Mouse (Mus musculus) liver, embryonic 12.5 days (tissue): ENCODE data around the gene Ergic2. TPM values are rescaled to one million over a fixed set of nuclear protein-coding genes. Genes with fewer than 3 reads are reported as not detected.
"Not testable (repeated sequence)": the region's sequence is repeated elsewhere in the genome, so short reads cannot be mapped to it uniquely, and the experiment has no call there.

Source experiments
- ATAC-seq: fragments of 200-750 bp; cut with Nextera tagmentation; 2 replicates; pipeline ENCODE4 v1.8.0; 2017; ENCODE audit warnings: moderate number of reproducible peaks, mild to moderate bottlenecking, moderate library complexity
- H3K27ac ChIP-seq: fragments of 300-500 bp; sonication (generic); 2 replicates; pipeline ENCODE4 v1.5.1; 2016; ENCODE audit warnings: mild to moderate bottlenecking
- H3K27me3 ChIP-seq: fragments of 300-500 bp; sonication (generic); replicated peaks from 2 replicates; pipeline ENCODE4 v1.6.1; 2016; ENCODE audit warnings: mild to moderate bottlenecking, moderate library complexity
- H3K36me3 ChIP-seq: fragments of 300-500 bp; sonication (generic); 2 replicates; pipeline ENCODE4 v1.6.1; 2016; ENCODE audit warnings: mild to moderate bottlenecking, moderate library complexity
- H3K4me1 ChIP-seq: fragments of 300-500 bp; sonication (generic); 2 replicates; pipeline ENCODE4 v1.6.1; 2016
- H3K4me2 ChIP-seq: fragments of 300-500 bp; sonication (generic); 2 replicates; pipeline ENCODE4 v1.6.1; 2016; ENCODE audit warnings: mild to moderate bottlenecking, moderate library complexity
- H3K4me3 ChIP-seq: fragments of 300-500 bp; sonication (generic); 2 replicates; pipeline ENCODE4 v1.5.1; 2016; ENCODE audit warnings: mild to moderate bottlenecking, moderate library complexity
- H3K9ac ChIP-seq: fragments of 300-500 bp; sonication (generic); 2 replicates; pipeline ENCODE4 v1.6.1; 2016; ENCODE audit warnings: mild to moderate bottlenecking, moderate library complexity
- H3K9me3 ChIP-seq: fragments of 300-500 bp; sonication (generic); replicated peaks from 2 replicates; pipeline ENCODE4 v1.6.1; 2016; ENCODE audit warnings: mild to moderate bottlenecking, moderate library complexity
- WGBS: fragments of 180-500 bp; shearing (Covaris S2); methylation state at CpG from one replicate; pipeline ENCODE4 v1.1.7; 2016; ENCODE audit not compliant: insufficient replicate concordance; 5-methylcytosine and 5-hydroxymethylcytosine counted together
- polyA plus RNA-seq: library from polyadenylated mRNA; unstranded; fragments of >200 nt; fragmentation: Nextera tagmentation; extraction: Ambion mirVana; gene quantifications from 2 replicates; pipeline ENCODE4 v1.2.1, GENCODE M21; 2016

Ergic2 gene
- polyA plus RNA-seq, 1 experiment from 2014 or later, result 146 TPM

- no peak for ATAC-seq
- Histone ChIP-seq H3K4me2 (no peak overlapping the region), H3K27ac (no peak overlapping the region), H3K27me3 (no peaks in the 10 kb centered on the region), H3K9ac (no peak overlapping the region), H3K4me3 (no peak overlapping the region), H3K9me3 (no peaks in the 10 kb centered on the region), H3K36me3 (peaks cover 80% of the 10 kb centered on the region), H3K4me1 (no peaks in the 10 kb centered on the region)
- 78% methylated on average over 3 of the region's 3 CpGs for WGBS
Observed at GRCm38 (mm10) chr6:148199729-148200128, 12.4 kb downstream of the Ergic2 start.

DNA sequence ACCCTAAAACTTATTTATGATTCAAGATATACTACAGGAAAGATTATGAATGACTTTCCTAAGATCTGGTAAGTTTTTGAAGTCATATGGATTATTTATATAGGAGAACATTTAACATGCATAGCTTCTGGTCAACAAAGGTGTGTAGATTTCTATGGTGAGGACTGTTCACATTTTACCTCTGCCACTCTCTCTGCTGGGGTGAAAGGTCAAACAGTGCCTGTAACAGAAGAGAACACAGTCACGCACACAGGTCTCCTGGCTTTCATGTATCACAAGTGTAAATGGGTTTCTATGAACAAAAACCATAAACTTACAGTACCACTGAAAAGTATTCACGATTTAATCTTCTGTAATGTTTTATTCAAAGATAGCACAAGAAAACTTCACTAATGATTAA is 13.0 kb downstream of the Ergic2 start:
- no peaks in the 10 kb centered on the region for H3K4me1 ChIP-seq
- ATAC-seq, result no peak
- no peak overlapping the region for H3K27ac ChIP-seq
- no peak overlapping the region for H3K4me2 ChIP-seq
- H3K4me3 ChIP-seq, result no peak overlapping the region
- H3K27me3 ChIP-seq, result no peaks in the 10 kb centered on the region
- no peaks in the 10 kb centered on the region for H3K9me3 ChIP-seq
- WGBS, result 82% methylated on average over 2 of the region's 2 CpGs
- no peak overlapping the region for H3K9ac ChIP-seq
- peaks cover 83% of the 10 kb centered on the region for H3K36me3 ChIP-seq

DNA sequence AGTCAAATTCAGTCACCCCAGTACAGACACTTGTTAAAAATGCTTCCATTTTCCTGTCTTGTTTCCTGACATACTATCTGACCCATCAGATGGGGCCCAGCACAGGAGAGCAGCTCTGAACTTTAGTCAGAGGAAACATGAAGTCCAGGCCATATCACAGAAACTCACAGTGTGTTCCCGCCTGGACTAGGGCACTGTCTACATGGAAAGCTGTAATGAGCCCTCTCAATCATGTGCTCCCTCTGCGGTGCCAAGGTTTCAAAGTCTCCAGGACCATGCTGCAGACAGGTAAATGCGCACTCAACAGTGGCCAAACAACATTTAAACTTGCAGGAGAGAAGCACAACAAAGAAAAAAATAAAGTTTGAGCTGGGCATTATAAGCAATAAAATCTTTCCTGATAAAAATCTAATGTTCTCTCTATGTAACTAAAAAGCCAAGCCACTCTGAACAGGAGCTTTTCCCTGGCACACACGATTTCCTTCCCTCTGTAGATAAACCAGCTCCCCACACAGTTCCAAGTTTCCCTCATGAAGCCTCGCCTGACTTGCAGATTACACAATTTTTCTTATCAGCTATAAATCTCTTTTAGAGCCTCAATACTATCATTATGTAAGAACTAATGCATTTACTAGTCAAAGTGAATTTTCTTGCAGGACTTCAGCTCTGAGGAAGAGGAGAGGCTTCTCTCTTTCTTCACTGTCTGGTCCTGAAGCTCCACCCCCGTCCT is 18.0 kb downstream of the Ergic2 start:
- H3K4me3 ChIP-seq, result no peak overlapping the region
- H3K9ac ChIP-seq, result no peak overlapping the region
- no peak overlapping the region for H3K27ac ChIP-seq
- H3K9me3 ChIP-seq, result no peaks in the 10 kb centered on the region
- no peaks in the 10 kb centered on the region for H3K4me1 ChIP-seq
- ATAC-seq, result no peak
- WGBS, result 70% methylated on average over 6 of the region's 6 CpGs
- no peaks in the 10 kb centered on the region for H3K27me3 ChIP-seq
- peaks cover 85% of the 10 kb centered on the region for H3K36me3 ChIP-seq
- H3K4me2 ChIP-seq, result no peak overlapping the region

- ATAC-seq, result no peak
- WGBS, result 76% methylated on average over 1 of the region's 1 CpGs
Observed at GRCm38 (mm10) chr6:148185694-148186093, 26.5 kb downstream of the Ergic2 start.

DNA sequence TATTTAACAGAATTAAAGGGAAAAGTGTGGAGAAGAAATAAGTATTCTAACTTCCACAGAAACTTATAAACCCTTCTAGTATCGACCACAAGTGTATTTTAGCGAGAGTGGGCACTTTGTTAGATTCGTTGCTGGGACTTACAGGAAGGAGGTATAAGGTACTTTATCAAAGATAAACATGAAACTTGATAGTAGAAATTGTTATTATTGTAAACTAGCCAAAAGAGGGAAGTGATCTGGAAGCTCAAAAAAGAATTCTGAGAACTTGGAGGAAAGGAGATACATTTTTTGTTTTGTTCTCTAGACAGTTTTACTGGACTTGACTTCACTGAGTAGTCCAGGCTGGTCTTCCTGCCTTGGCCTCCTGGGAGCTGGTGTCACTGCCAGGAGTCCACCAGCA is 39.3 kb downstream of the Ergic2 start:
- H3K27ac ChIP-seq, result no peak overlapping the region
- H3K9me3 ChIP-seq, result no peaks in the 10 kb centered on the region
- H3K4me2 ChIP-seq, result no peak overlapping the region
- no peak overlapping the region for H3K4me3 ChIP-seq
- no peaks in the 10 kb centered on the region for H3K27me3 ChIP-seq
- no peak for ATAC-seq
- WGBS, result 76% methylated on average over 3 of the region's 3 CpGs
- no peaks in the 10 kb centered on the region for H3K36me3 ChIP-seq
- no peak overlapping the region for H3K9ac ChIP-seq
- no peaks in the 10 kb centered on the region for H3K4me1 ChIP-seq

More at GRCm38 (mm10) chr6:148185694-148186093, 26.5 kb downstream of the Ergic2 start:
- Histone ChIP-seq H3K27me3 (no peaks in the 10 kb centered on the region), H3K4me2 (no peak overlapping the region), H3K4me1 (no peaks in the 10 kb centered on the region), H3K36me3 (peaks cover 95% of the 10 kb centered on the region), H3K27ac (no peak overlapping the region), H3K9ac (no peak overlapping the region), H3K9me3 (no peaks in the 10 kb centered on the region), H3K4me3 (no peak overlapping the region)

DNA sequence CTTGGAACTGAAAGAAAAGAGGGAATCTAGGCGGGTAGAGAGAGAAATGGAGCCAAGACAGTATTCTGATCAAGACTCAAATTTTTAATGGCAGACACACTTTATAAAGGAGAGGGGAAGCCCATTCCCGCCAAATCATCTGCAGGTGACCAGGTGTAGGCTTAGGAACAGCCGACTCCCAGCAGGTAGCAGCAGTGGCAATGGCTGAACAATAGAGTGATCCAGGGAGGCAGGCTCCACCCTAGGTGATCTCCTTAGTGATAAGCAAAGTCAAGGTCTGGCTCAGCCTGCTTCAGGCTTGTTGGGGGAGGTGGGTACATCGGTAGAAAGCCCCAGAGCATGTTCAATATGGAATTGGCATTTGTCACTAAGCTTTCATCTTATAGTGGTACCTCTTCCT is 59.9 kb downstream of the Ergic2 start:
- H3K4me1 ChIP-seq, H3K4me2 ChIP-seq, H3K27me3 ChIP-seq, H3K4me3 ChIP-seq, H3K9ac ChIP-seq, H3K27ac ChIP-seq, H3K9me3 ChIP-seq, ATAC-seq, H3K36me3 ChIP-seq: not testable (repeated sequence)
- 46% methylated on average over 4 of the region's 4 CpGs for WGBS

DNA sequence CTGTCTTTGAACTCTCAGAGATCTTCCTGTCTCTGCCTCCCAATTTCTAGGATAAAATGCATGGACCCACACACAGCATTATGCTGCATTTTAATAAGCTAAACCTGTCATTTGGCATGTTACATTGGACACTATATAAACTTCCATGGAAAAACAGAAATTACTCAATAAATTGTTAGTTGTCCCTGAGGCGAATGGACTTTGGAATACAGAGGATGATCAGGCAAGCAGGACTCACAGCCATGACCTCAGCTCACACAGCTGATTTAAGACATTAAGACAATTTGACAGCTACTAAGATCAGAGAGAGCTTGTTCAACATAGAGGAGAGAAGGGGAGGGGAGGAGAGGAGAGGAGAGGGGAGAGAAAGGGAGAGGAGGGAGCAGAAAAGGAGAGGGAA is 69.8 kb downstream of the Ergic2 start:
- Histone ChIP-seq H3K9me3 (peaks cover 4% of the 10 kb centered on the region), H3K27me3 (no peaks in the 10 kb centered on the region), H3K4me1 (no peaks in the 10 kb centered on the region), H3K4me3 (no peak overlapping the region), H3K36me3 (no peaks in the 10 kb centered on the region), H3K9ac (no peak overlapping the region), H3K4me2 (no peak overlapping the region), H3K27ac (no peak overlapping the region)
- WGBS, result 58% methylated on average over 1 of the region's 1 CpGs
- no peak for ATAC-seq

DNA sequence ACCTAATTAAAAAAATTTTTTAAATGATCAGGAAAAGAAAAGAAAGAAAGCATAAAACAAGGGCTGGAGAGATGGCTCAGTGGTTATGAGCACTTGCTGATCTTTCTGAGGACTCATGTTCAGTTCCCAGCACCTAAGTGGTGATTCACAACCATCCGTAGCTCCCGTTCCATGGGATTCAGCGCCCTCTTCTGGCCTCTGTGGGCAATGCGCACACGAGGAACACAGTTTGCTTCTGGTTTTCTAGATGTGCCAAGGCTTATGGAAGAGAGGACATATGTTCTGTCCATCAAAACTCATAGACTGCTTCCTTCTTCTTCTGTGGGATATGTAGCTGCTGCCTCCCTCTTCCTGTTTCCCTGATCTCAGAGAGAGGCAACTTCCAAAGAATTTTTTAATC is 70.3 kb downstream of the Ergic2 start:
- no peak for ATAC-seq
- Histone ChIP-seq H3K4me2 (no peak overlapping the region), H3K9ac (no peak overlapping the region), H3K27me3 (no peaks in the 10 kb centered on the region), H3K27ac (no peak overlapping the region), H3K36me3 (no peaks in the 10 kb centered on the region), H3K4me3 (no peak overlapping the region), H3K9me3 (peaks cover 4% of the 10 kb centered on the region), H3K4me1 (no peaks in the 10 kb centered on the region)
- WGBS, result 68% methylated on average over 5 of the region's 5 CpGs

DNA sequence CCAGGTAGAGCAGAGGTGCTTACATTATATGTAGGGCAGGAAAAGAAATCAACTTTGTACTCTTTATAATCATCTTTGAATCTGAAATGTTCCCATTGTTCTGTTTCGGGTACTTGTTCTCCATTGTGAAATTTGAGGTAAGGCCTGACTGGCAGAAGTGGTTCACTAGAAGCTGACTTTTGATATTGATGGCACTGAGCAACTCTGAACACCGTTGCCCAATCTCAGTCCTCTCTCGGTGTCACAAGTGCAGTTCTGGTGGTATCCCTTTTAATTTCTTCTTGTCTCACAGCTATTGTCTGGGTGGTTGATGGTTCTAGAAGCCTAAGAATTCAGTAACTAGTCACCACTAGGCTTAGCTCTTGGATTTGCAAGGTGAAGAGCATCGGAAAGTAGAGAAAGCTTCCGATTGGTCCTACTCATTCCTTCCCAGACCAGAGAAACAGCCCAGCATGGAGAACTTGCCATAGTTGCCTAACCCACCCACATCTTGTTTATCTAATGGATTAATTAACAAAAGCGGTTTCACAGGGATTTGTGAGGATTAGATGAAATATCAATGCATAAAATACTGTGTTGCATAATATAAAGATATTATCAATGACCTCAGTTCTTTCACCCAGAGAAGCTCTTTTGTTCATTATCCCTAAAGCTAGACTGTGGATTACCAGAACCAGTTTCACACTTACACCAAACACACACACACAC is 72.7 kb downstream of the Ergic2 start:
- no peak overlapping the region for H3K9ac ChIP-seq
- no peaks in the 10 kb centered on the region for H3K36me3 ChIP-seq
- peaks cover 4% of the 10 kb centered on the region for H3K9me3 ChIP-seq
- no peaks in the 10 kb centered on the region for H3K27me3 ChIP-seq
- no peak overlapping the region for H3K27ac ChIP-seq
- WGBS, result 72% methylated on average over 6 of the region's 6 CpGs
- H3K4me3 ChIP-seq, result no peak overlapping the region
- H3K4me1 ChIP-seq, result no peaks in the 10 kb centered on the region
- ATAC-seq, result no peak
- H3K4me2 ChIP-seq, result no peak overlapping the region

DNA sequence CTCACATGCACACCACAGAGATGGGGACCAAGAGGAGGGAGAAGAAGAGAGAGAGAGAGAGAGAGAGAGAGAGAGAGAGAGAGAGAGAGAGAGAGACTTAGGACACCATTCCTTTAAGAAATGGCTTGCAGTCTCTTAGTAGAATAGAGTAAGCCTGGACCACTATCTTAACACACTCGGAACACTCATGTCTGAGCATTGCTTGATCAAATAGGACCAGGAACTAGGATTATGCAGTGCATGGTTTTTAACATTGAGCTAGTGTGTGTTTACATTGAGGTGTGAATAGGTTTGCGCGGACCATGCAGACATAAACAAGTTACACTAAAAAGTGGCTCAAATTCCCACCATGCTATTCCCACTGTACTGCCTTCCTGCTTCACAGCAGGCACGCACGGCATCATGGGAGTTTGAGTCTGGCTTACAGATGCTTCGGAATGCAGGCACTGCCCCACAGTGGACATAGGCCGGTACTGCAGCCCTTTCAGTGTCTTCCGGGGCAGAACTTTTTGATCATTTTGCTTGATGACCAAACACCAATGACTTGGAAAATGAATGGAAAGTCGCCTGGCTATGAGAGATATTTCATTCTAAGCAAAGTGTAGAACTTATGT is 76.3 kb downstream of the Ergic2 start:
- ATAC-seq, result 0 out of 2 replicates have a peak, but pooled peaks have one; percentile 44
- no peak overlapping the region for H3K9ac ChIP-seq
- H3K27me3 ChIP-seq, result no peaks in the 10 kb centered on the region
- no peaks in the 10 kb centered on the region for H3K4me1 ChIP-seq
- no peak overlapping the region for H3K27ac ChIP-seq
- 25% methylated on average over 9 of the region's 9 CpGs for WGBS
- H3K4me2 ChIP-seq, result 0 out of 2 replicates have a peak overlapping the region, but pooled peaks have one; percentile 8
- H3K36me3 ChIP-seq, result no peaks in the 10 kb centered on the region
- no peaks in the 10 kb centered on the region for H3K9me3 ChIP-seq
- H3K4me3 ChIP-seq, result no peak overlapping the region

- no peaks in the 10 kb centered on the region for H3K36me3 ChIP-seq
- ATAC-seq, result no peak
- no peak overlapping the region for H3K27ac ChIP-seq
- H3K4me1 ChIP-seq, result no peaks in the 10 kb centered on the region
- H3K4me2 ChIP-seq, result no peak overlapping the region
- no peaks in the 10 kb centered on the region for H3K27me3 ChIP-seq
- H3K4me3 ChIP-seq, result no peak overlapping the region
- H3K9ac ChIP-seq, result no peak overlapping the region
- H3K9me3 ChIP-seq, result no peaks in the 10 kb centered on the region
Observed at GRCm38 (mm10) chr6:148133536-148133935, 78.6 kb downstream of the Ergic2 start.

- no peak for ATAC-seq
- H3K9ac ChIP-seq, result no peak overlapping the region
- no peak overlapping the region for H3K4me2 ChIP-seq
- no peaks in the 10 kb centered on the region for H3K4me1 ChIP-seq
- H3K9me3 ChIP-seq, result no peaks in the 10 kb centered on the region
- no peak overlapping the region for H3K4me3 ChIP-seq
- H3K27ac ChIP-seq, result no peak overlapping the region
- 63% methylated on average over 10 of the region's 10 CpGs for WGBS
- H3K36me3 ChIP-seq, result no peaks in the 10 kb centered on the region
- H3K27me3 ChIP-seq, result no peaks in the 10 kb centered on the region
Observed at GRCm38 (mm10) chr6:148132314-148132713, 79.9 kb downstream of the Ergic2 start.
